Mouse (Mus musculus): ENCODE measurements around the gene Gm10073.

GRCm38 (mm10) chr8:106617196-106617595 is 43.9 kb upstream of the Gm10073 start:
- TF ChIP-seq GABPA (IDR thresholded peaks at IDR 0.05; ENCODE audit: insufficient replicate concordance, low read depth, low read length) = no peak
- TF ChIP-seq POLR2A (IDR thresholded peaks at IDR 0.05; ENCODE audit: low read depth, low read length) = no peak
- TF ChIP-seq EP300 (IDR thresholded peaks at IDR 0.05; ENCODE audit: low read length) = no peak
